Mouse (Mus musculus) thymus, postnatal 36 days (tissue): ENCODE data around the gene Habp2.

Source experiments
- DNase-seq, 2 experiments: peaks; one replicate each; pipeline ENCODE4 v3.0.0; 2022; ENCODE audit warnings: mixed read lengths in 2 of 2

The Habp2 gene

DNA sequence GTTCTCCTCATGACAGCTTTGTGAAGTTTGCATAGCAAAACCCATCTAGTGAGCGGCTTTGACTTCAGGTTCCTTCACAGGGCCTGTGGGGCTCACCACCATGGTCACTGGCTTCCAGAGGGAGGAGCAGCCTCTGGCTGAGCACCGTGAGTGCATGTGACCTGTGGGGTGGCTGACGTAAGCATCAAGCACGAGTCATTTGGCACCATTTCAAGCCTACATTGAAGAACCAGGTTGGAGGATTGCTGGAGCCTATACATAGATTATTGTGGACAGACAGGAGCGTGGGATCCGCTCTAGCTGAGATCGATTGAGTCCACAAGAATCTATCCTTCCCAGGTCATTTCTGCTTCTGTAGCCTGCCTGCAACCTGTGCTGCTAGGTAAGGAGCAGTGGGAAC lies at the start of gene Habp2:
Gene Habp2 (plus strand): TSS at position 272 of the 400 bp plus-strand sequence.
- no peak for DNase-seq

DNA sequence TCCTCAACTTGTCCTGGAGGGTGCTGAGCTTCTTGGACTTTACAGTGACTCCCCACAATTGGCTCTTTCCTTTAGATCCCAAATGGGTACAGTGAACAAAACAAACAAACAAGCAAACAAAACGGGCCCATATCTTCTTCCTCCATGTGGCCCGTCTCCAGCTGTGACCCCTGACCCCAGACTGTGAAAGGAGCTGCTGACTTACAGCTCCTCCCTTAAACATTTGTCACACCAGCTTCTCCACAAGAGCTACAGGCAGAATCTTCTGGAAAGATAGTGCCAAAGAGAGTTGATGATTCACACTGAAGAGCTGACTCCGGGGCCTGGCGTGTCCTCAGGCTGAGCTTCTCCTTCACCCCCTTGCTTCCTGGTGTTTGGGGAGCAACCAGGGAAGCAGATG lies 48.4 kb upstream of the Habp2 start:
- DNase-seq = no peak

DNA sequence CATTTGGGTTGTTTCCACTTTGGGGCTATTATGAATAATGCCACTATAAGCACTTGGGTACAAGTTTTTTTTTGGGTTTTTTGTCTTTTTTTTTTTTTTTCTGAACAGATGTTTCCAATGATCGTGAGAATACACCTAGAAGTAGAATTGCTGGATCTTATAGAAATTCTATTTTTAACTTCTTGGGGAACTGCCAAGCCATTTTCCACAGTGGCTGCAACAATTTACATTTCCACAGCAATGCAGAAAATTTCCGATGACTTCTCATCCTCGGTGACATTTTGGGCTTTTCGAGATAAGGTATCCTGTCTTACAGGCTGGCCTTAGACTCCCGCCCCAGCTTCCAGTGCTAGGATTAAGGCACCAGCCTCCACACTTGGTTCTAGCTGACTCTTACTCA lies 41.7 kb upstream of the Habp2 start:
- no peak for DNase-seq

DNA sequence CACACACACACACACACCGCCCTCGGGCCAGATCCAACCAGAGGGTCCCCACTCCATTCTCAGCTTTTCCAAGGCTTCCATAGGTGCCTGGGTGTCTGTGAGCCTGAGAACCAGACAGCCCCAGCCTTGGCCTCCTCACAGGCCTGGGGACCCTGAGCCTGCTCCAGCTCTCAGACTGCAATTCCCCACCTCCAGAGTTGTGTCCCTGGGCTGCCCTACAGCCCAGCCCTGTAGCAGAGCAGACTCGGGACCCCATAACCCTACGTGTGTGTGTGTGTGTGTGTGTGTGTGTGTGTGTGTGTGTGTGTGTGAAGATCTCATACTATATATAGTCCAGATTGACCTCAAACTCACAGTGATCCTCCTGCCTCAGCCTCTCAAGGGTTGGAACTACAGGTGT lies 34.1 kb upstream of the Habp2 start:
- DNase-seq = no peak

DNA sequence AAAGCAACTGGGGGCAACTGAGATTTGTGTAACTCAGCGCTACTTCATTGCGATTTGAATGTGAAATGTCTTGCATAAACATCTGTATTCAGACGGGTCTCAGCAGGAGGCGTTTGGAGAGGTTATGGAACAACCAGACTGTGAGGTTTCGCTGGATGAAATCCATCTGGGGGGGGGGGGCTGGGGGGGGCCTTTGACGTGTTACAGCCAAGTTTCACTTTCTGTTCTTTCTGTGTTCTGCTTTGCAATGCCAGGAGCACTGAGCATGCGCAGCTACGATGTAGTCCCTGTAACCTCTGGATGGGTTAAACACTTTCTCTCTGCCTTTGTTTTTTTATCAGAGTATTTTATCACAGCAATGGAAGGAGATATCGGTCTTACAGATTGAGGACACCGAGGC lies 33.7 kb upstream of the Habp2 start:
- no peak for DNase-seq

DNA sequence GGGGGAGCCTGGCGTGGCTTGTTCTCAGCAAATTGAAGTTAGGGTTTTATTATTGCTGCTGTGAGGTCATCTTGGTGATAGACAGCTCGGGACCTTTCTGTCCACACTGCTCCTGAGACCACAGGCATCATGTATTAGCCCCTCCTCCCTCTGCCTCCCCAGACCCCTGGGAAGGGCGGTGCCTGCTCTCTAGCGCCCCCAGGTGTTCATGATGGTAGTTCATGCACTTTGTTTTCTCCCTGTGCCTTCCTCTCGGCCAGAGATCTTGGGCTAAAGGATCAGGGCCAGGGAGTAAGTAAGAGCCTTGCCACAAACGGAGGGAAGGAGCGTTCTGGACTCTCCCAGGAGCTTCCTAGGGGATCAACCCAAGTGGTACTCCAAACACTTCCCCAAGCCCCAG lies 32.2 kb upstream of the Habp2 start:
- DNase-seq = peak; percentile 8 to 19

DNA sequence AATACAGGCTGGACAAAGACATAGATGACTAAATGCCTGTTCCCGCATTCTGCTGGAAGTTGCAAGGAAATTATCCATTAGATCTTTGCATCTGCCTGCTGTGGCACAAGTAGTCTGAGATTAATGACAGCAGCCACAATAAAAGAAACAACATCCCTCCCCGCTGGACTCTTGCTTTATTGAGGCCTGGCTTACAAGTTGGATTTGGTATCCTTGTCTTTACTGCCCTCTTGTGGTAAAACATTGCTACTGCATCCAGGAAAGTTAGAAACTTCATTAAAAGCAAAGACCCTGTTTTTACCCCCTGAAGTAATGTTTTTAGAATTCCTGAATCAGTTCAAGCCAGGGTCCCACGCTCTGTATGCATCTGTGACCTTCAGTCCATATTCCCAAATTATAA lies 31.4 kb upstream of the Habp2 start:
- DNase-seq = peak in 1 of 2 experiments; percentile 4

DNA sequence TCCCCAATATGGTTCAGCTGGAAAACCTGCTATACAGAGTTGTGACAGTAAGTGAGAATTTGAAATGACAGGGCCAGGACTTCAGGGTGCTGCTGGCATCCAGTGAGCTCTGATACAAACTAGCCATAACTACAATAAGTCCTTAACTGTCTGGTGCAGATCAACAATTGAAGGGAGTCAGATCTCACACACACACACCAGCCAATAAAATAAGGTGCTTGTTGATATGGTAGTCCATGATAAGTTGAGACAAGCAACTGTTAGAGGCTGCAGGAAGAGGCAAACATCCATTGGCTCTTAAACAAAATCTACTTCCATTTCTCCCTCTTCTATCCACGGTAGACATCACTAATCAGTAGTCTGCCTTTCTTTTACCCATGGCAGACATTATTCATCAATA lies 30.7 kb upstream of the Habp2 start:
- DNase-seq = no peak

DNA sequence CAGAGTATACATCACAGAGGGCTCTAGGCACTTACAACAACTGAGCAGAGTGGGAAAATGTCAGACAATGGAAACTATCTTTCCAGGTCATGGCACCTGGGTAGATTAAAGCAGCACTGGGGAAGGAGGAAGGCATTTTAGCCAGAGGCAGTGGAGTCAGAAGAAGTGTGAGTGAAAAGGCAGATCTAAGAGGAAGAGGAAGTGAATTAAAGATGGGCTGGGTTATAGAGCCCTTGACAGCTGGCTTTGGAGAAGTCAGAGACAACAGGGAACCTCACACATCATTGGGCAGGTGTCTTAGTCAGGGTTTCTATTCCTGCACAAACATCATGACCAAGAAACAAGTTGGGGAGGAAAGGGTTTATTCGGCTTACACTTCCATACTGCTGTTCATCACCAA lies 30.2 kb upstream of the Habp2 start:
- no peak for DNase-seq

DNA sequence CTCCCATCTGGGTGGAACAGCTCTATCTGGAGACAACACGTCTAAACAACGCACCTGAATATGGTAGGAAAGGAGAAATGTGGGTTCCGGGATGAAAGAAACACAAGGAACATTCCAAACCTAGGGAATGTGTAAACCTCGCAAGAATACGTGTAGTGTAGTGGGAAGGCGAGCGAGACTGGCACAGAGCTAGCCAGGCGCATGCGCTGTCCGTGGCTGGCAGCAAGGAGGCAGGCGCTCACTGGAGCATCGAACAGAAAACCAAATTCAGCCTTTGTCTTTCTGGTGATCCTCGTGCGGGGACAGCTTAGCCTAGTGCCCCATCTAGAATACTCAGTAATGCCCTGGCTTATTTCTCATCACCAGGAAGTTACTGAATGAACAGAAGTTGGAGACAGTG lies 23.2 kb upstream of the Habp2 start:
- peak in 1 of 2 experiments; percentile 14 for DNase-seq

DNA sequence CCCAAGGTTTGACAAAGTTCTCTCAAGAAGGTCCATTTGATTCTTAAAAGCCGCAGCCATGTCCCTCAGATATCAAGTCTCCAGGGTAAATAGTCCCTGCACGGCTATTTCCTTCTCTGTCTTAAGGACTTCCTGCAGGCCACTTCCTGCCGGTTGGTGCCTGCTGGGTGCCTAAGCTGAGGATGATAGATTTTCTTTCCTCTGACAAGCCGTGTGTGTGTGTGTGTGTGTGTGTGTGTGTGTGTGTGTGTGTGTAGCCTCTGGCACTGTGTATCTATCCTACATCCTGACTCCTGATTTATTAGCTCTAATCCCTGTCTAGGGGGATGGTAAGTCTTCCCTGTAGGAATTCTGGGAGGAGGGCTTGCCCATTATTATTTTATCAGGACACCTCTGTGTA lies 22.8 kb upstream of the Habp2 start:
- no peak for DNase-seq

DNA sequence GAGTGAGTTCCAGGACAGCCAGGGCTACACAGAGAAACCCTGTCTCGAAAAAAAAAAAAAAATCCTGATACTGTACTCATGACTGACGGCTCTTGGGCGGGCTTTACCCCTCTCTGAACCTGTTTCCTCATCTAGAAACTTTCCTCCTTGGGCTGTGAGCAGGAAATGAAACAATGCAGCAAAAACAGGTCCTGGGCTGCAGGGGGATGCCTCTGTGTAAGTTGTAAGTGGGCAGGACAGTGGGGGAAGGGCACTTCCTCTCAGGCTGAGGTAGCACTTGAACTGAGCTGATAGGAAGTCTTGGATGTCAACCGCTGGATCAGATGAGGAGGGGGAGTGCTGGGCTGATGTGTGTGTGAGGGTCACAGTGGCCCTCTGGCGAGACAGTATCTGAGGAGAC lies 21.8 kb upstream of the Habp2 start:
- peak in 1 of 2 experiments; percentile 21 for DNase-seq

DNA sequence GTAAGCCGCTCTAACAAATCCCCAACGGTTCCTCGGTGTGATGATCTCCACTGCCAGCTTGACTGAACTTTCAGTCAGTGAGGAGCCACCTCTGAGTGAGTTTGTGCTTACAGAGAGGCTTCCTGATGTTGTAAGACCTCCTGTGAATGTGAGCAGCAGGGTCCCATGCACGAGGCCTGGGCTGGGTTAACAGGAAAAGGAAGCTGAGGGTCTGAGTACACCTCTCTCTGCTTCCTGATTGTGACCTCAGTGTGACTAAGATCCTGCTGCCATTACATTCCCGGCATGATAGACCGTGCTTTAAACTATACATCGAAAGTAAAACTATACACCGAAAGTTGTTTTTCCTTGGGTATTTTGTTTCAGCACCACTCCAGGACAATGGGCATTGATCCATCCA lies 14.9 kb upstream of the Habp2 start:
- DNase-seq = no peak

DNA sequence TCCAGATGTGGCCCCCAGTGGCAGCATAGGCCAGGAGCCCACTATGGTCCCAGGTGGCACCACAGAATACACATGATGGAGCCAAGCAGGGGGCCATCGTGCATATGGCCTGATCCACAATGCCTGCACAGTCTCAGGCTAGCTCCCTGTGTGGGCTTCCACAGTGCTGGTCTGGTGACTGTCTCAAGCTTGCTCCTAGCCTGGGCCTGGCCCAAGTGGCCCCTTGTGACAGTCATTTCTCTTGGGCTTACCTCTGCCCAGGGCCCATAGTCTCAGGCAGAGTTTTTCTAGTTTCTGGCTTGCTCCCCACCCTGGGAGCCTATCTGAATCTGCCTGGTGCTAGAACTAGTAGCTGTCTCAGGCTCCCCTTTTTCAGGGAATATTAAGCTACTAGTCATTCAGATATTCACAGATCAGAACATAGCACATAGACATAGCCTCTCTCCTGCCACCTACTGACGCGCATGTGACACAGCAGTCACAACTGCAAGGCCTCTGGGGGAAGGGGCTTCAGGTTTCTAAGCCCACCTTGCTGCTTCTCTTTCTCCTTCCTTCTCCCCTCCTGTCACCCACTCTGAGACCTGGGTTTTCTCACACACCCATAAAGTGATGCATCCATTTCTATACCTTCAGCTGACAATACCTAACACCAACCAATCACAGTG lies 9.7 kb upstream of the Habp2 start:
- DNase-seq = no peak

DNA sequence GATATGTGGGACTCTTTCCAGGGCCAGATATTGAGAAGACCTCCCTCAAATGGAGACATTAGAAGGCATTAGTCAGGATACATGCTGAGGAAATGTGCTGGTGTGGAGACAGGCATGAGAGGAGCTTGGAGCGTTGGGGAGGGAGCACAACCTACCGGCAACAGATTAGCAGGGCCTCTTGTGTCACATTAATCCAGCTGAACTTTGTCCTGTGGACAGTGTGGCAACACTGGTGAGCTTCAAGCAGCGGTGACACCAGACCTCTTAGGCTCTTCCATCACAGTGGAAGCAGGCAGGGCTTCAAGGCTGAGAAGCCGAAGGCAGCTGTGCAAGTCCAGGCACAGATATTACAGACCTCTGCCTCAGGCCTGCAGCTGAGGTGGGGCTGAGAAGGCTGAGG lies 9.0 kb upstream of the Habp2 start:
- no peak for DNase-seq

DNA sequence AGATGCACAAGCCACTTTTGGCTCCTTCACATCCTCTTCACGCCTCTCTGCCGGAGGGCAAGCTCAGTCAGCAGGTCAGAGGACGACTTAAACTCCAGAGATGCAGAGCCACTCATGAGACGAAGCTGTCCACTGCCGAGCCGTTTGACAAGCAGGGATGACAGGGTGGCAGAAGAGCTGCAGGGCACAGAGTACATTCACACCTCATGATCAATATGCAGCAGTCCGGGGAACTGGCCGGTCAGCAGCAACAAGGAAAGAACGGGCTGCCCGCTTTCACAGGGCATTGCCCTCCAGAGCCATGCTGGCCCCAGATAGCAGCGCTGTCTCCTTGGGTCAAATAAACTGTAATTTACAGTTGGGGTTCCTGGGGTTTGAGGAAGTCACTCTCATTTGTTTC lies 8.6 kb upstream of the Habp2 start:
- no peak for DNase-seq

DNA sequence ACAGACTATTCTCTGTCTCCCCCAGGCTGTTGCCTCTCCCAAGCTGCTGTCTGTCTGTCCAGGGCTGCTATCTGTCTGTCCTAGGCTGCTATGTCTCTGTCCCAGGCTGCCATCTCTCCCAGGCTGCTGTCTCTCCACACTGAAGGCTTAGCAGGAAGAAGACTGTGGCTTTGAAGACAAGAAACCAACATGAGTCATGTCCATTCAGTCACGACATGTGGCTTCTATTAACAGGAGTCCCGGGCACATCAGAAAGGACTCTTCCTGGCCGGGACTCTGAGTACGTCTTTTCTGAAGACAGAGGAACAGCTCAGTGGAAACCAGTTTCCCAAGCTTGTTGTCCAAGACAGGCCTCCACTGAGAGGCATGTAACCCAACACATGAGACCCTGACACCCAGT lies 1.7 kb upstream of the Habp2 start:
- no peak for DNase-seq

DNA sequence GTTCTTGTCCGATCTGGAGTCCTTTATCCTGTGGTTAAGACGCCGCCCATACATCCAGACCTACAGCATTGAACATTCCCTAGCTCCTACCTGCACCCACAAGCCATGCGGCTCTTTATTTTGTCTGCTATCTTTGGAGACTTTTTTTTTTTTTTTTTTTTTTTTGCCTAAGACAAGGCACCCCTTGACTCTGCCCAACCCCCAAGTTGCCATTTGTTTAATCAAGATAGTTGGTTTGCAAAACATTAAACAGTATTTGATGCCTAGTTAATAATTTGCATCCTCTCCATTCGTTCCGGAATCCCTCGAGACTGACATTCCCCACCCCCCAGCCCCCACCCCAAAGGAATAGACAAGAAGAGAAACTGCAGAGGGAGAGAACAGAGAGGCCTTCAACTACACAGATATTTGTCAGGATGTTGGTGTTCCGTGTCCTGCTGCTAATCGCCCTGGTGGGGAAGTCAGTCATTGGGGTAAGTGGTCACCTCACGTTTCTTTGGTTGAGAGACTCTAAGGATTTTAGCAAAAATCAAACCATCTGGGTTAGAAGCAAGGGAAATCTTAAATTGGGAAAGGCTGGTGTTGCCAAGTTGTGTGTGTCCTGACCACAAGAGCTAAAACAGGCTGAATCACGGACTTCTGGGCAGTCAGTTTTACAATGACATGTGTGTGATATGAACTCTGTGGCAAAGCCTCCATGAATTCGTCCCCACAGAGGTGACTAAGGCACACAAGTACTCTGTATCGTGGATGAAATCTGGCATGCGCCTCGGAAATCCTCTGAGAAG lies 837 bp downstream of the Habp2 start:
- no peak for DNase-seq

DNA sequence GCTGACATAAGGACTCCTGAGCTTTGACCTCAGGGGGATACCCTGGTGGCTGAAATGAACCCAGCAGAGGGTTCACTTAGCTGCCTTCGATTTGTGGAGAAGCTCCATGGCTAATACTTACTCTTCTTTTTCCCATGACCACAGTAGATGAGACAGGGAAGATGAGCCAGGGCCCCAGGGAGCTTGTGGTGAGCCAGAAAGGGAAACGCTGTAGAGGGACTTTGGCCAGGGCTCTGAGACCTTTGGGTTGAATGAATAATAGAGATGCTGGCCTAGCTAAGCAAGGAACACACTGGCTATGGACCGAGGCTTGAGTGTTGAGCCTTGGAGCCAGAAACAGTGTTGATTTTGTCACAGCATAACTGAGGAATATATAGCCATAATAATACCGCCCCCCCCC lies 1.5 kb downstream of the Habp2 start:
- DNase-seq = no peak

DNA sequence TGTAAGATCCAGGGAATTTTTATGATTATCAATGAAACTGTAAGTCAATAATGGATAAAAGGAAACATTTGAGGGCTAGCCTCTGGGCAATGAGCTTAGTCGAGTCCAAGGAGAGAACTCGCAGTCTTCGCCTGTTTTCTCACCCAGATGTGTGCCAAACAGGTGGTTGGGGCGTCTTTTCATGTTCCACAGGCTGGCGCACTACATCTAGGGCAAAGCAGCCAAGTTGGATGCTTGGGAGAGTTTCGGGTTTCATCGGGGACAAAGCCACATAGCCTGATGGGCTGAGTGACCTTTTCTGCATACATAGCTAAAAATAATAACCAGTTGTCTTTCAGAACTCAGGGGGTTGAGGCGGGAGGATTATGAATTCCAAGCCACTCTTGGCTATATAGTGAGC lies 2.7 kb downstream of the Habp2 start:
- no peak for DNase-seq

DNA sequence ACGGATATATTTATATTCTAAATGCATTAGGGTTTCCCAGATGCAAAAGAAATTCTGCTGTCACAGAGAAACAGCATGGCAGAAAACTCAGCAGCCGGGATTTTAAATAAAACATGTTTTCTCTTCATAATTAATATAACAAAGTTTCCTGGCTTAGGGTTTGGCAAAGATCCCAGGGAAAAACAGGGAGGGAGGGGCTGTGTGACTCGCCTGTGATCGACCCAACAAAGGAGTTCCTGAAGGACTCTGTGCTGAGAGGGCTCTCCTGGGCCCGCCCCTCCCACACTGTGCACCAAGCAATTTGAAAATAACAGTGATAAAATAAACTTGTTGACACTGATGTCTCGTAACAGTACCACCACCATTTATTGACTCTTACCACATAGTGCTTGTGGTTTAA lies 5.0 kb downstream of the Habp2 start:
- no peak for DNase-seq

DNA sequence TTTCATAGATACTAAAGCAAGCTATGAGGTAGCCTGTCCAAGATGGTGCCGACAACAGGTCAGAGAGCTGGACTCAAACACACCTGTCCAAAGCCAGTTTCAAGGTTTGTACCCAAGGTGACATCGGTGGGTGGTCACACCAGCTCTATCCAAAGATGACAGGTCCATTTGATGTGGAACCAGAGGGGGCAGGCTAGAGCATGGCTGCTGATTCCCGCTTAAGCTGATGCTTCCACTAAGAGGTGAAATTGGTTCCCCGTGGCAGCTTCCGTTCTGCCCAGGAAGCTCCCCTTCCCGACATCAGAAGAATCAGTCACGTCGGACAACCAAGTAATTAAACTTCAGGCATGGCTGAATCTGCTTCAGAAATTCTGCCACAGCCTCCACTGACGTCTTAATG lies 5.4 kb downstream of the Habp2 start:
- DNase-seq = no peak

DNA sequence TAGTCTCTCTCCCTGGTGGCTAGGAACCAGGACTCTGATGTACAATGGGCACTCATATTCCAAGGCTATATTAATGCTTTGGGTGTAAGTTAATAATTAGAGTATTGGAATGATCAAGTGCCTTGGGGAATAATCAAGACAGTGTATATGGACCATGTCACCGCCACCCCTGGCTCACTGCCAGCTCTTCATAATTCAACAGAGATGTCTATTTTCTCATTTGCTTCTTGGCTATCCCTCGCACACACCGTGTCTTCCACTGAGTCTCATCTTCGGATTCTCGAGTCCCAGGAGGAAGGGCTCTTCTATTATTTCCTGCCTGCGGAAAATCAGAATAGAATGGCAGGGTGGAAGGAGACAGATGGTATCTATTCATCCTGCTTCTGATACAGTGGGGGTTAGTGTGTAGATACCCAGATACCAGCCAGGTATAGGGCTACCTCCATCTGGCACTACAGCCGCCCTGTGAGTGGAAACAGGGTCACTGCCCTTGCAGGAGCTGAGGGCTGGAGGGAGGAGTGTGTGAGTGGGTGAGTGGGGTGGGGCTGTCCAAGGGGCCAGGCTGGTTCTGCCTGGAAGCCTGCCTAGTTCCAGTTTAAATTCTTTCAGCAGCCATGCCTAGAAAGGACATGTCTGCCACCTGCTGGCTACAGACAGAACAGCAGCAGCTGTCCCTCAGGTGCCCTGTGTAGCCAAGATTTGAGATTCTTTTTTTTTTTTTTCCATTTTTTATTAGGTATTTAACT lies 7.9 kb downstream of the Habp2 start:
- peak; percentile 33 to 49 for DNase-seq

DNA sequence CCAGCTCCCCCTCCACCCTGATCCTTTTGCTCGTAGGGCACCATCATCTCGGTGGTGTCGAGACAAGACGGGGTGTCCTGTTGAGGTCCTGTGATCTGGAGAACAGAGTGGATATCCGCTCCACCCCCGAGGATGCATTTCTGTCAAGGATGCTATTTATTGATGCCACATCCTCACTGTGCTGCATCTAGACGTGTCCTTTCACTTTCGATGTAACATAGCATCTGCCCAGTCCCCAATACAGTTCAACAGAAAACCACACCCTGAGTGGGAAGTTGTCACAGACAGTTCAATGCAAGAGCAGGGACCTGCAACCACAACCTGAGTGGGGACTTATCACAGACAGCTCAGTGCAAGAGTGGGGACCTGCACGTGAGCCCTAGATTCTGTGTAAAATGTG lies 9.7 kb downstream of the Habp2 start:
- no peak for DNase-seq
